Mouse (Mus musculus): ENCODE results near the gene Lrrc45.

DNA sequence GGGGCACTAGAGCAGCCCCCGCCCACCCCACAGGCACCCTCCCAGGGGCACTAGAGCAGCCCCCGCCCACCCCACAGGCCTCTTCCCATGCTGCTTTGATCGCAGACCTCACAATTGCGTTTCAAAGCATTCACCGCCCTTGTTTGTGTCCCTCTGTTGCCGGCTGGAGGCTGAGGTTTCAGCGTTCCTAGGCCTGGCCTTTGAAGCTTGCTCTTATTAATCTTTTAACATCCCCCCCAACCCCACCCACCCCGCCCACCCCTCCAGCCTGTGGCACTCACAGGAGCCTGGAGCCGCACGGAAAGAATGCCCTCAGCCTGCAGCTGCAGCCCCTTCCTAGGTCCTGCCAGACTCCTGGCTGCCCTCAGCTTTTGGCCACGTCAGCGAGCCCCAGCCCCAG lies 6.5 kb upstream of the Lrrc45 start:
- TF ChIP-seq EP300 (IDR thresholded peaks at IDR 0.05; ENCODE audit: low read depth) (no peak), CTCF (IDR thresholded peaks at IDR 0.05; ENCODE audit: low read depth) (no peak)
